Mouse (Mus musculus): ENCODE measurements around the gene Sec1.

DNA sequence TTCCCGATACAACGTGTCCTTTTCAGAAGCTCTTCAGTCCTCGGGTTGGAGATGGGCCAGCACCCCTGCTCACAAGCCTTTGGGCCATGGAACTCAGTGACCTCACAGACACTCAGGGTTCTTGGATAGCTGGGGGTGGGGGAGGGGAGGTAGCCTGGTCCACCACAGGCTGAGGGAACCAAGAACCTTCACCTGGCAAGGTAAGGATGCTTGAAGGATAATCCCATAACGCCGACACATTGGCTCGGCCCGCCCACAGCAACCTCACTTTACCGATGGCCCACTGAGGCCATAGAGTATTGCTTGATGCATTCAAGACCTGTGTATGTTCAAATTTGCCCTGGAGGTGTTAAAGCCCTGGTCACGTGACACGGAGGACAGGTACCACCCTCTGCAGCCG, 31.5 kb upstream of the Sec1 start, which contains the start of gene Spaca4:
- TF ChIP-seq CTCF (IDR thresholded peaks at IDR 0.05; ENCODE audit: borderline replicate concordance, insufficient read depth, low read length) = no peak
- no peak for TF ChIP-seq POLR2A (IDR thresholded peaks at IDR 0.05; ENCODE audit: low read depth, low read length)

Data from embryonic fibroblast, embryonic 13.5 days (primary cell).